Mouse (Mus musculus) MEL (cell line): ENCODE measurements at regions not wholly inside any gene's neighbourhood (a gene's known extent, or its start where the extent isn't known, plus 50 kb on each side); places are given as distances from the start of the nearest gene placed in this dataset.

Experiments
- DNase-seq: peaks from one replicate; pipeline ENCODE4 v3.0.0; 2011; ENCODE audit warnings: low read depth, low spot score
- H3K27ac ChIP-seq: 2 replicates; pipeline ENCODE4 v1.5.1; 2012; ENCODE audit warnings: low read depth, mild to moderate bottlenecking, control low read depth, low read length, moderate library complexity; ENCODE audit not compliant: control insufficient read depth
- H3K27me3 ChIP-seq, 2 experiments: fragments of 150-350 bp in 1 of 2; sonication (generic) in 1 of 2; 2 replicates each; pipeline ENCODE4 v1.6.1; 2012; ENCODE audit warnings: low read length in 2 of 2, mild to moderate bottlenecking in 2 of 2, improper control_type of control experiment in 1 of 2, moderate library complexity in 1 of 2; ENCODE audit not compliant: insufficient read depth in 2 of 2, control insufficient read depth in 1 of 2
- H3K36me3 ChIP-seq, 2 experiments: 2 replicates each; pipeline ENCODE4 v1.6.1; 2012 to 2014; ENCODE audit warnings: low read length in 2 of 2, improper control_type of control experiment in 1 of 2, inconsistent platforms in 1 of 2, mild to moderate bottlenecking in 1 of 2; ENCODE audit not compliant: insufficient read depth in 2 of 2, control insufficient read depth in 1 of 2
- H3K4me1 ChIP-seq, 2 experiments: fragments of 150-350 bp in 1 of 2; sonication (generic) in 1 of 2; 2 replicates each; pipeline ENCODE4 v1.6.1; 2012; ENCODE audit warnings: low read length in 2 of 2, improper control_type of control experiment in 1 of 2, mild to moderate bottlenecking in 1 of 2; ENCODE audit not compliant: insufficient read depth in 2 of 2, control insufficient read depth in 1 of 2
- H3K4me3 ChIP-seq, 2 experiments: fragments of 150-350 bp in 1 of 2; sonication (generic) in 1 of 2; 2 replicates each; pipeline ENCODE4 v1.5.1; 2012; ENCODE audit warnings: low read depth in 2 of 2, low read length in 2 of 2, mild to moderate bottlenecking in 2 of 2, moderate library complexity in 2 of 2, control low read depth in 1 of 2, improper control_type of control experiment in 1 of 2; ENCODE audit not compliant: control insufficient read depth in 1 of 2, insufficient read depth in 1 of 2
- H3K79me2 ChIP-seq: 2 replicates; pipeline ENCODE4 v1.6.1; 2012; ENCODE audit warnings: mild to moderate bottlenecking, low read length, moderate library complexity; ENCODE audit not compliant: control insufficient read depth, poor library complexity, insufficient read depth
- H3K9ac ChIP-seq: 2 replicates; pipeline ENCODE4 v1.6.1; 2012; ENCODE audit warnings: low read depth, mild to moderate bottlenecking, control low read depth, low read length, moderate library complexity; ENCODE audit not compliant: control insufficient read depth, poor library complexity, severe bottlenecking
- H3K9me3 ChIP-seq: fragments of 150-350 bp; sonication (generic); replicated peaks from 2 replicates; pipeline ENCODE4 v1.6.1; 2012; ENCODE audit warnings: mild to moderate bottlenecking, low read length, improper control_type of control experiment, moderate library complexity; ENCODE audit not compliant: insufficient read depth
- EP300 ChIP-seq, 2 experiments: IDR thresholded peaks; 2 replicates each; pipeline ENCODE4 v1.6.1; 2011; ENCODE audit warnings: improper control_type of control experiment in 2 of 2, low read length in 2 of 2, low read depth in 1 of 2, mild to moderate bottlenecking in 1 of 2
- MAFK ChIP-seq: IDR thresholded peaks from 2 replicates; pipeline ENCODE4 v1.6.1; 2011; ENCODE audit warnings: low read depth, mild to moderate bottlenecking, low read length, improper control_type of control experiment, borderline replicate concordance
- MAX ChIP-seq: IDR thresholded peaks from 2 replicates; pipeline ENCODE4 v1.6.1; 2011; ENCODE audit warnings: low read length, improper control_type of control experiment
- MXI1 ChIP-seq: IDR thresholded peaks from 2 replicates; pipeline ENCODE4 v1.6.1; 2011; ENCODE audit warnings: mild to moderate bottlenecking, low read depth, low read length, improper control_type of control experiment
- NELFE ChIP-seq: IDR thresholded peaks from 2 replicates; pipeline ENCODE4 v1.6.1; 2011; ENCODE audit warnings: low read depth, low read length, improper control_type of control experiment
- NRF1 ChIP-seq: IDR thresholded peaks from 2 replicates; pipeline ENCODE4 v1.6.1; 2014; ENCODE audit warnings: low read depth, mild to moderate bottlenecking, inconsistent platforms, low read length, improper control_type of control experiment, moderate library complexity; ENCODE audit not compliant: poor library complexity, insufficient read depth, severe bottlenecking
- POLR2A ChIP-seq, 2 experiments: IDR thresholded peaks; 2 replicates each; pipeline ENCODE4 v1.6.1; 2011 to 2012; ENCODE audit warnings: low read length in 2 of 2, mild to moderate bottlenecking in 2 of 2, control low read depth in 1 of 2, improper control_type of control experiment in 1 of 2, low read depth in 1 of 2, moderate library complexity in 1 of 2; ENCODE audit not compliant: control insufficient read depth in 1 of 2, insufficient read depth in 1 of 2, poor library complexity in 1 of 2
- POLR2AphosphoS5 ChIP-seq: IDR thresholded peaks from 2 replicates; pipeline ENCODE4 v1.6.1; 2012; ENCODE audit warnings: low read depth, borderline replicate concordance, mild to moderate bottlenecking, inconsistent platforms, low read length, moderate library complexity, mixed read lengths
- RCOR1 ChIP-seq: IDR thresholded peaks from 2 replicates; pipeline ENCODE4 v1.6.1; 2012; ENCODE audit warnings: low read depth, mild to moderate bottlenecking, inconsistent platforms, low read length, improper control_type of control experiment
- SIN3A ChIP-seq: IDR thresholded peaks from 2 replicates; pipeline ENCODE4 v1.6.1; 2012; ENCODE audit warnings: low read length, improper control_type of control experiment, inconsistent platforms
- SMC3 ChIP-seq: IDR thresholded peaks from 2 replicates; pipeline ENCODE4 v1.6.1; 2011; ENCODE audit warnings: low read depth, low read length, improper control_type of control experiment
- TAL1 ChIP-seq: IDR thresholded peaks from 2 replicates; pipeline ENCODE4 v1.6.1; 2012; ENCODE audit warnings: mild to moderate bottlenecking, inconsistent platforms, low read length, moderate library complexity, mixed read lengths
- TCF12 ChIP-seq: IDR thresholded peaks from 2 replicates; pipeline ENCODE4 v1.6.1; 2014; ENCODE audit warnings: low read depth, mild to moderate bottlenecking, inconsistent platforms, low read length, improper control_type of control experiment, moderate library complexity
- UBTF ChIP-seq: IDR thresholded peaks from 2 replicates; pipeline ENCODE4 v1.6.1; 2012; ENCODE audit warnings: low read depth, mild to moderate bottlenecking, inconsistent platforms, low read length, improper control_type of control experiment, moderate library complexity, borderline replicate concordance; ENCODE audit not compliant: insufficient read depth
- USF1 ChIP-seq: IDR thresholded peaks from 2 replicates; pipeline ENCODE4 v1.6.1; 2014; ENCODE audit warnings: low read depth, mild to moderate bottlenecking, inconsistent platforms, low read length, improper control_type of control experiment, moderate library complexity
- ZKSCAN1 ChIP-seq: IDR thresholded peaks from 2 replicates; pipeline ENCODE4 v1.6.1; 2012; ENCODE audit warnings: low read depth, mild to moderate bottlenecking, inconsistent platforms, low read length, improper control_type of control experiment, moderate library complexity
- ZMIZ1 ChIP-seq: IDR thresholded peaks from 2 replicates; pipeline ENCODE4 v1.6.1; 2012; ENCODE audit warnings: low read depth, mild to moderate bottlenecking, inconsistent platforms, low read length, improper control_type of control experiment, moderate library complexity
- ZNF384 ChIP-seq: IDR thresholded peaks from 2 replicates; pipeline ENCODE4 v1.6.1; 2012; ENCODE audit warnings: low read depth, mild to moderate bottlenecking, inconsistent platforms, low read length, improper control_type of control experiment

- Histone ChIP-seq H3K79me2 (no peaks in the 10 kb centered on the region), H3K27me3 (peaks cover 1 to 3% of the 10 kb centered on the region in 2 experiments; a peak in 3 of 4 replicates), H3K9ac (no peak overlapping the region), H3K4me1 (no peaks in the 10 kb centered on the region), H3K27ac (no peak overlapping the region), H3K4me3 (no peak overlapping the region), H3K9me3 (no peaks in the 10 kb centered on the region), H3K36me3 (0 out of 4 replicates have a peak, but pooled peaks cover 0 to 3% of the 10 kb centered on the region in 2 experiments)
- no peak for DNase-seq
- TF ChIP-seq UBTF (no peak), EP300 (IDR thresholded peaks at IDR 0.05; ENCODE audit: low read depth in 1 of 2, low read length in 2 of 2) (no peak), NELFE (no peak), TCF12 (no peak), TAL1 (no peak), SMC3 (no peak), MXI1 (no peak), MAX (no peak), ZNF384 (no peak), POLR2AphosphoS5 (no peak), SIN3A (no peak), RCOR1 (no peak), ZKSCAN1 (no peak), MAFK (no peak), ZMIZ1 (no peak), POLR2A (IDR thresholded peaks at IDR 0.05; ENCODE audit: control insufficient read depth in 1 of 2, insufficient read depth in 1 of 2, low read depth in 1 of 2, low read length in 2 of 2, poor library complexity in 1 of 2) (no peak), USF1 (no peak), NRF1 (no peak)
Measured at GRCm38 (mm10) chr2:103211179-103211578, 91.9 kb downstream of the Ehf start.
